Mouse (Mus musculus): ENCODE measurements around the gene Pgs1. TPM values are rescaled to one million over a fixed set of nuclear protein-coding genes. Genes with fewer than 3 reads are reported as not detected.

Gene Pgs1
- polyA plus RNA-seq, 1 experiment from 2014 or later, result 45.9 TPM

- no peak overlapping the region for H3K4me3 ChIP-seq (replicated peaks)
- 19% methylated on average over 1 of the region's 1 CpGs for WGBS
- H3K9me3 ChIP-seq, result no peaks in the 10 kb centered on the region
- H3K27me3 ChIP-seq, result peaks cover 48% of the 10 kb centered on the region
- 0 out of 2 replicates have a peak overlapping the region, but pooled peaks have one; percentile 44 for H3K9ac ChIP-seq
- peaks cover 67% of the 10 kb centered on the region for H3K4me1 ChIP-seq
- H3K27ac ChIP-seq, result peak overlapping the region; percentile 76; the same call in 1 of the 2 replicates
- peak overlapping the region; percentile 68; the same call in 1 of the 2 replicates for H3K4me2 ChIP-seq
- no peaks in the 10 kb centered on the region; the same call in 1 of the 2 replicates for H3K36me3 ChIP-seq (replicated peaks)
- no peak for ATAC-seq (ENCODE audit: low FRiP score)
Measured at GRCm38 (mm10) chr11:117964294-117964693, 21.8 kb upstream of the Pgs1 start.

GRCm38 (mm10) chr11:117965052-117965451 is 21.0 kb upstream of the Pgs1 start:
- Histone ChIP-seq H3K4me3 (replicated peaks) (peak overlapping the region; percentile 5; the same call in 1 of the 2 replicates), H3K9me3 (no peaks in the 10 kb centered on the region), H3K4me1 (peaks cover 73% of the 10 kb centered on the region), H3K27me3 (peaks cover 46% of the 10 kb centered on the region), H3K9ac (no peak overlapping the region), H3K4me2 (peak overlapping the region; percentile 24), H3K36me3 (replicated peaks) (no peaks in the 10 kb centered on the region; the same call in 1 of the 2 replicates), H3K27ac (no peak overlapping the region)
- ATAC-seq (ENCODE audit: low FRiP score), result no peak
- WGBS, result 25% methylated on average over 7 of the region's 7 CpGs

GRCm38 (mm10) chr11:117965561-117965981 is 20.5 kb upstream of the Pgs1 start:
- Histone ChIP-seq H3K27me3 (peaks cover 49% of the 10 kb centered on the region), H3K9ac (no peak overlapping the region)
- WGBS, result 13% methylated on average over 9 of the region's 9 CpGs

GRCm38 (mm10) chr11:117966506-117967100 is 19.5 kb upstream of the Pgs1 start:
- no peaks in the 10 kb centered on the region; the same call in 1 of the 2 replicates for H3K36me3 ChIP-seq (replicated peaks)
- H3K9me3 ChIP-seq, result no peaks in the 10 kb centered on the region
- H3K9ac ChIP-seq, result no peak overlapping the region
- H3K4me3 ChIP-seq (replicated peaks), result peak overlapping the region; percentile 61
- peak overlapping the region; percentile 98 for H3K4me2 ChIP-seq
- peaks cover 54% of the 10 kb centered on the region for H3K27me3 ChIP-seq
- peaks cover 82% of the 10 kb centered on the region for H3K4me1 ChIP-seq
- H3K27ac ChIP-seq, result 0 out of 2 replicates have a peak overlapping the region, but pooled peaks have one; percentile 1
- no peak for ATAC-seq (ENCODE audit: low FRiP score)
- 31% methylated on average over 7 of the region's 7 CpGs for WGBS

More at GRCm38 (mm10) chr11:117965561-117965981, 20.5 kb upstream of the Pgs1 start:
- no peaks in the 10 kb centered on the region for H3K9me3 ChIP-seq
- no peak overlapping the region for H3K4me3 ChIP-seq (replicated peaks)
- peak overlapping the region; percentile 24 for H3K4me2 ChIP-seq
- no peak for ATAC-seq (ENCODE audit: low FRiP score)
- no peaks in the 10 kb centered on the region; the same call in 1 of the 2 replicates for H3K36me3 ChIP-seq (replicated peaks)
- H3K27ac ChIP-seq, result no peak overlapping the region
- peaks cover 77% of the 10 kb centered on the region for H3K4me1 ChIP-seq

- Histone ChIP-seq H3K27me3 (peaks cover 55% of the 10 kb centered on the region), H3K9me3 (no peaks in the 10 kb centered on the region), H3K4me2 (peak overlapping the region; percentile 98), H3K9ac (peak overlapping the region; percentile 83), H3K4me1 (peaks cover 78% of the 10 kb centered on the region), H3K36me3 (replicated peaks) (no peaks in the 10 kb centered on the region; the same call in 1 of the 2 replicates), H3K27ac (0 out of 2 replicates have a peak overlapping the region, but pooled peaks have one; percentile 1), H3K4me3 (replicated peaks) (peak overlapping the region; percentile 61)
- WGBS, result 4% methylated on average over 34 of the region's 34 CpGs
- no peak for ATAC-seq (ENCODE audit: low FRiP score)
Measured at GRCm38 (mm10) chr11:117967249-117968015, 18.7 kb upstream of the Pgs1 start.

GRCm38 (mm10) chr11:117968016-117968671 is 17.9 kb upstream of the Pgs1 start:
- peak; percentile 3 for ATAC-seq (ENCODE audit: low FRiP score)
- peak overlapping the region; percentile 61 for H3K4me3 ChIP-seq (replicated peaks)
- H3K4me2 ChIP-seq, result peak overlapping the region; percentile 98
- H3K9ac ChIP-seq, result peak overlapping the region; percentile 83
- peaks cover 62% of the 10 kb centered on the region for H3K27me3 ChIP-seq
- WGBS, result under 1% methylated on average over 64 of the region's 64 CpGs
- H3K9me3 ChIP-seq, result no peaks in the 10 kb centered on the region
- H3K4me1 ChIP-seq, result peaks cover 73% of the 10 kb centered on the region
- no peaks in the 10 kb centered on the region; the same call in 1 of the 2 replicates for H3K36me3 ChIP-seq (replicated peaks)
- H3K27ac ChIP-seq, result peak overlapping the region; percentile 96

- Histone ChIP-seq H3K4me2 (peak overlapping the region; percentile 98), H3K9me3 (no peaks in the 10 kb centered on the region), H3K9ac (peak overlapping the region; percentile 83), H3K27ac (peak overlapping the region; percentile 96), H3K4me3 (replicated peaks) (peak overlapping the region; percentile 61), H3K27me3 (peaks cover 68% of the 10 kb centered on the region), H3K4me1 (peaks cover 71% of the 10 kb centered on the region), H3K36me3 (replicated peaks) (no peaks in the 10 kb centered on the region; the same call in 1 of the 2 replicates)
- under 1% methylated on average over 33 of the region's 34 CpGs for WGBS
- ATAC-seq (ENCODE audit: low FRiP score), result peak; percentile 45; the same call in 1 of the 2 replicates
Measured at GRCm38 (mm10) chr11:117968716-117969099, 17.4 kb upstream of the Pgs1 start.

GRCm38 (mm10) chr11:117969100-117969944 is 16.8 kb upstream of the Pgs1 start:
- ATAC-seq (ENCODE audit: low FRiP score), result peak; percentile 89
- H3K9me3 ChIP-seq, result no peaks in the 10 kb centered on the region
- H3K4me2 ChIP-seq, result peak overlapping the region; percentile 98
- peaks cover 71% of the 10 kb centered on the region for H3K4me1 ChIP-seq
- peak overlapping the region; percentile 61 for H3K4me3 ChIP-seq (replicated peaks)
- peaks cover 68% of the 10 kb centered on the region for H3K27me3 ChIP-seq
- WGBS, result under 1% methylated on average over 46 of the region's 65 CpGs
- H3K36me3 ChIP-seq (replicated peaks), result no peaks in the 10 kb centered on the region; the same call in 1 of the 2 replicates
- H3K27ac ChIP-seq, result peak overlapping the region; percentile 96
- peak overlapping the region; percentile 83 for H3K9ac ChIP-seq

GRCm38 (mm10) chr11:117969945-117970872 is 15.9 kb upstream of the Pgs1 start, which contains the start of gene Socs3:
Socs3 (minus strand) TSS chr11:117970047.
- Histone ChIP-seq H3K9me3 (no peaks in the 10 kb centered on the region), H3K27me3 (peaks cover 62% of the 10 kb centered on the region), H3K4me3 (replicated peaks) (peak within 1 kb of the TSS; percentile 61), H3K4me2 (peak within 1 kb of the TSS; percentile 98), H3K27ac (peak within 1 kb of the TSS; percentile 96), H3K36me3 (replicated peaks) (no peaks in the 10 kb centered on the region; the same call in 1 of the 2 replicates), H3K9ac (peak within 1 kb of the TSS; percentile 83), H3K4me1 (peaks cover 71% of the 10 kb centered on the region)
- ATAC-seq (ENCODE audit: low FRiP score), result peak; percentile 48
- WGBS, result 13% methylated on average over 21 of the region's 21 CpGs

- peaks cover 54% of the 10 kb centered on the region for H3K27me3 ChIP-seq
- 75% methylated on average over 6 of the region's 6 CpGs for WGBS
- no peak overlapping the region for H3K27ac ChIP-seq
- no peak overlapping the region for H3K9ac ChIP-seq
- peaks cover 71% of the 10 kb centered on the region for H3K4me1 ChIP-seq
- H3K4me2 ChIP-seq, result no peak overlapping the region
- no peaks in the 10 kb centered on the region; the same call in 1 of the 2 replicates for H3K36me3 ChIP-seq (replicated peaks)
- H3K4me3 ChIP-seq (replicated peaks), result no peak overlapping the region
- no peaks in the 10 kb centered on the region for H3K9me3 ChIP-seq
- no peak for ATAC-seq (ENCODE audit: low FRiP score)
Measured at GRCm38 (mm10) chr11:117971100-117971499, 15.0 kb upstream of the Pgs1 start.
